Comparison of ENCODE assay signal across 18 mouse cellular contexts in the genomic region with DNA sequence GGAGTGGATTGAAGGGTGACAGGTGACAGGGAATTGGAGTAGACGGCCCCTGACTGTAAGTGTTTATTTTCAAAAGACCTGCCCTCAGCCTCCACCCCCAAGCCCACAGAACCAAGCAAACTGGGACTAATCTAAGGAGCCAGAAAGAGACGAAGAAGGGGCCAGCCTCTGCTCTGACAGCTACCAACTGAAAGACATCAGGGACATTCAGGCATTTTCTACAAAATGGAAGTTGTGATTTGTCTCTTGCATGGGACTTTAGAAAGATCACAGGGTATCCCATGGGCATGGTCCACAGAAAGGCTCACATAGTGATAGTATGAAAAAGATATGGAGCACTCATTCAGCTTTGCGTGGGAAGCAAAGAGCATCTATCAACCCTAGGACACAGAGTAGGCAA.
"Had no signal": no experiment of that assay in that cellular context is flagged by ENCODE, and none has a peak within 500 bp of the region (broad histone marks: within the 10 kb centered on the region; RNA-seq: fewer than 3 reads in every experiment).

No protein-coding gene starts in this region.

- H3K4me1 ChIP-seq: limb, embryonic 13.5 days; liver, embryonic 12.5 days; liver, embryonic 15.5 days; lung, embryonic 15.5 days had no signal

- H3K9me3 ChIP-seq: limb, embryonic 10.5 days; limb, embryonic 13.5 days; liver, embryonic 12.5 days; liver, embryonic 15.5 days; lung, embryonic 15.5 days; megakaryocyte, embryonic 14.5 days; neural tube, embryonic 13.5 days had no signal

- H3K27me3 ChIP-seq: limb, embryonic 13.5 days; liver, embryonic 12.5 days; liver, embryonic 15.5 days; lung, embryonic 15.5 days; neural tube, embryonic 13.5 days had no signal

- H3K9ac ChIP-seq: limb, embryonic 13.5 days; liver, embryonic 12.5 days; liver, embryonic 15.5 days; lung, embryonic 15.5 days; neural tube, embryonic 13.5 days had no signal

- DNase-seq: layer of hippocampus, adult 9-11 months; liver; lung, adult 18-20 months; lung, postnatal 10 days; right cerebral cortex, postnatal 14 days; right cerebral cortex, postnatal 4 days; thymus, adult 2 months; thymus, postnatal 4 days had no signal

- H3K36me3 ChIP-seq: limb, embryonic 10.5 days; limb, embryonic 13.5 days; liver, embryonic 12.5 days; liver, embryonic 15.5 days; lung, embryonic 15.5 days; neural tube, embryonic 13.5 days had no signal

- H3K27ac ChIP-seq: kidney, postnatal 0 days; layer of hippocampus, adult 2 months; limb, embryonic 13.5 days; liver, embryonic 12.5 days; liver, embryonic 15.5 days; lung, embryonic 15.5 days; neural tube, embryonic 13.5 days; stomach, postnatal 0 days had no signal

- H3K4me2 ChIP-seq: limb, embryonic 13.5 days; liver, embryonic 12.5 days; liver, embryonic 15.5 days; lung, embryonic 15.5 days; neural tube, embryonic 13.5 days had no signal

- H3K4me3 ChIP-seq: layer of hippocampus, adult 2 months; limb, embryonic 10.5 days; limb, embryonic 13.5 days; liver, embryonic 12.5 days; liver, embryonic 15.5 days; lung, embryonic 15.5 days; megakaryocyte, embryonic 14.5 days; neural tube, embryonic 13.5 days had no signal

- ATAC-seq: liver, embryonic 12.5 days had no signal
